Mouse (Mus musculus) forebrain, embryonic 16.5 days (tissue): ENCODE measurements around the gene Bnc2. TPM values are rescaled to one million over a fixed set of nuclear protein-coding genes. Genes with fewer than 3 reads are reported as not detected.

Source experiments
- ATAC-seq: fragments of 200-750 bp; cut with Nextera tagmentation; 2 replicates; pipeline ENCODE4 v1.8.0; 2017; ENCODE audit warnings: mild to moderate bottlenecking, moderate library complexity
- H3K27ac ChIP-seq: fragments of 300-500 bp; sonication (generic); 2 replicates; pipeline ENCODE4 v1.5.1; 2014; ENCODE audit warnings: low read length, control low read depth
- H3K27me3 ChIP-seq: fragments of 300-500 bp; sonication (generic); replicated peaks from 2 replicates; pipeline ENCODE4 v1.6.1; 2014; ENCODE audit warnings: low read length; ENCODE audit not compliant: control insufficient read depth, insufficient read depth
- H3K36me3 ChIP-seq: fragments of 300-500 bp; sonication (generic); 2 replicates; pipeline ENCODE4 v1.6.1; 2014; ENCODE audit not compliant: control insufficient read depth, insufficient read depth
- H3K4me1 ChIP-seq: fragments of 300-500 bp; sonication (generic); replicated peaks from 2 replicates; pipeline ENCODE4 v1.6.1; 2014; ENCODE audit warnings: low read length; ENCODE audit not compliant: control insufficient read depth, insufficient read depth
- H3K4me2 ChIP-seq: fragments of 300-500 bp; sonication (generic); 2 replicates; pipeline ENCODE4 v1.6.1; 2014; ENCODE audit warnings: mild to moderate bottlenecking, low read length, control low read depth
- H3K4me3 ChIP-seq: fragments of 300-500 bp; sonication (generic); replicated peaks from 2 replicates; pipeline ENCODE4 v1.5.1; 2014; ENCODE audit warnings: mild to moderate bottlenecking, low read length, control low read depth
- H3K9ac ChIP-seq: fragments of 300-500 bp; sonication (generic); replicated peaks from 2 replicates; pipeline ENCODE4 v1.6.1; 2014; ENCODE audit warnings: low read depth, low read length, control low read depth
- H3K9me3 ChIP-seq: fragments of 300-500 bp; sonication (generic); 2 replicates; pipeline ENCODE4 v1.6.1; 2016; ENCODE audit warnings: low read length; ENCODE audit not compliant: control insufficient read depth
- WGBS: fragments of 180-500 bp; shearing (Covaris S2); extraction: QIAGEN DNeasy Blood & Tissue Kit; methylation state at CpG from one replicate; pipeline ENCODE4 v1.1.7; 2014; 5-methylcytosine and 5-hydroxymethylcytosine counted together
- polyA plus RNA-seq: library from polyadenylated mRNA; unstranded; fragments of >200 nt; fragmentation: Nextera tagmentation; extraction: Ambion mirVana; gene quantifications from 2 replicates; pipeline ENCODE4 v1.2.1, GENCODE M21; 2015

Gene Bnc2
- polyA plus RNA-seq, 1 experiment from 2014 or later = 2.5 TPM

- 94% methylated on average over 3 of the region's 3 CpGs for WGBS
- no peak for ATAC-seq
- Histone ChIP-seq H3K9me3 (peaks cover 3% of the 10 kb centered on the region; the same call in 1 of the 2 replicates), H3K9ac (no peak overlapping the region), H3K4me2 (no peak overlapping the region), H3K4me3 (no peak overlapping the region), H3K27me3 (no peaks in the 10 kb centered on the region), H3K27ac (no peak overlapping the region), H3K4me1 (no peaks in the 10 kb centered on the region), H3K36me3 (no peaks in the 10 kb centered on the region)
Measured at GRCm38 (mm10) chr4:84302949-84303348, 372.1 kb downstream of the Bnc2 start.

GRCm38 (mm10) chr4:84285153-84285552 lies 389.9 kb downstream of the Bnc2 start:
- H3K4me3 ChIP-seq = no peak overlapping the region
- no peak overlapping the region for H3K4me2 ChIP-seq
- no peak for ATAC-seq
- no peak overlapping the region for H3K27ac ChIP-seq
- no peaks in the 10 kb centered on the region for H3K4me1 ChIP-seq
- H3K9me3 ChIP-seq = no peaks in the 10 kb centered on the region
- no peaks in the 10 kb centered on the region for H3K36me3 ChIP-seq
- no peak overlapping the region for H3K9ac ChIP-seq
- 71% methylated on average over 5 of the region's 5 CpGs for WGBS
- 0 out of 2 replicates have a peak, but pooled peaks cover 5% of the 10 kb centered on the region for H3K27me3 ChIP-seq

GRCm38 (mm10) chr4:84282651-84283050 lies 392.4 kb downstream of the Bnc2 start:
- Histone ChIP-seq H3K4me2 (no peak overlapping the region), H3K36me3 (no peaks in the 10 kb centered on the region), H3K27ac (no peak overlapping the region), H3K9me3 (no peaks in the 10 kb centered on the region), H3K27me3 (0 out of 2 replicates have a peak, but pooled peaks cover 3% of the 10 kb centered on the region), H3K4me1 (no peaks in the 10 kb centered on the region), H3K4me3 (no peak overlapping the region), H3K9ac (no peak overlapping the region)
- WGBS = 51% methylated on average over 2 of the region's 2 CpGs
- ATAC-seq = peak; percentile 72

GRCm38 (mm10) chr4:84278156-84278555 lies 396.9 kb downstream of the Bnc2 start:
- Histone ChIP-seq H3K9me3 (no peaks in the 10 kb centered on the region), H3K27me3 (no peaks in the 10 kb centered on the region), H3K36me3 (no peaks in the 10 kb centered on the region), H3K4me3 (no peak overlapping the region), H3K27ac (no peak overlapping the region), H3K4me1 (no peaks in the 10 kb centered on the region; the same call in 1 of the 2 replicates), H3K9ac (no peak overlapping the region), H3K4me2 (no peak overlapping the region)
- no peak for ATAC-seq
- 79% methylated on average over 6 of the region's 6 CpGs for WGBS

GRCm38 (mm10) chr4:84276081-84276480 lies 399.0 kb downstream of the Bnc2 start:
- no peak overlapping the region for H3K4me2 ChIP-seq
- no peak overlapping the region for H3K9ac ChIP-seq
- ATAC-seq = no peak
- no peaks in the 10 kb centered on the region for H3K9me3 ChIP-seq
- 82% methylated on average over 14 of the region's 14 CpGs for WGBS
- H3K4me3 ChIP-seq = no peak overlapping the region
- H3K4me1 ChIP-seq = no peaks in the 10 kb centered on the region; the same call in 1 of the 2 replicates
- H3K27me3 ChIP-seq = no peaks in the 10 kb centered on the region
- H3K27ac ChIP-seq = no peak overlapping the region
- H3K36me3 ChIP-seq = no peaks in the 10 kb centered on the region

GRCm38 (mm10) chr4:84274158-84274557 lies 400.9 kb downstream of the Bnc2 start:
- Histone ChIP-seq H3K9me3 (no peaks in the 10 kb centered on the region), H3K27me3 (no peaks in the 10 kb centered on the region), H3K4me1 (no peaks in the 10 kb centered on the region; the same call in 1 of the 2 replicates), H3K36me3 (no peaks in the 10 kb centered on the region), H3K4me3 (no peak overlapping the region), H3K9ac (no peak overlapping the region), H3K27ac (no peak overlapping the region), H3K4me2 (no peak overlapping the region)
- 18% methylated on average over 3 of the region's 3 CpGs for WGBS
- ATAC-seq = peak; percentile 70; the same call in 1 of the 2 replicates

GRCm38 (mm10) chr4:84272867-84273266 lies 402.2 kb downstream of the Bnc2 start:
- H3K9ac ChIP-seq = no peak overlapping the region
- 42% methylated on average over 2 of the region's 2 CpGs for WGBS

GRCm38 (mm10) chr4:84269845-84270244 lies 405.2 kb downstream of the Bnc2 start:
- H3K4me2 ChIP-seq = no peak overlapping the region
- no peak overlapping the region for H3K9ac ChIP-seq
- H3K36me3 ChIP-seq = no peaks in the 10 kb centered on the region
- H3K9me3 ChIP-seq = no peaks in the 10 kb centered on the region
- H3K4me1 ChIP-seq = peaks cover 2% of the 10 kb centered on the region; the same call in 1 of the 2 replicates
- no peak overlapping the region for H3K27ac ChIP-seq
- no peak overlapping the region for H3K4me3 ChIP-seq
- ATAC-seq = no peak
- H3K27me3 ChIP-seq = no peaks in the 10 kb centered on the region
- WGBS = 81% methylated on average over 6 of the region's 6 CpGs

More at GRCm38 (mm10) chr4:84272867-84273266, 402.2 kb downstream of the Bnc2 start:
- H3K9me3 ChIP-seq = no peaks in the 10 kb centered on the region
- H3K27ac ChIP-seq = no peak overlapping the region
- ATAC-seq = no peak
- H3K4me1 ChIP-seq = no peaks in the 10 kb centered on the region; the same call in 1 of the 2 replicates
- H3K27me3 ChIP-seq = no peaks in the 10 kb centered on the region
- no peaks in the 10 kb centered on the region for H3K36me3 ChIP-seq
- H3K4me3 ChIP-seq = no peak overlapping the region
- H3K4me2 ChIP-seq = no peak overlapping the region

- Histone ChIP-seq H3K27ac (no peak overlapping the region), H3K9me3 (no peaks in the 10 kb centered on the region), H3K4me1 (no peaks in the 10 kb centered on the region), H3K4me2 (no peak overlapping the region), H3K9ac (no peak overlapping the region), H3K27me3 (no peaks in the 10 kb centered on the region), H3K4me3 (no peak overlapping the region), H3K36me3 (no peaks in the 10 kb centered on the region)
- no peak for ATAC-seq
- WGBS = 91% methylated on average over 2 of the region's 2 CpGs
Measured at GRCm38 (mm10) chr4:84247356-84247755, 427.7 kb downstream of the Bnc2 start.

GRCm38 (mm10) chr4:84232346-84232745 lies 442.7 kb downstream of the Bnc2 start:
- no peaks in the 10 kb centered on the region for H3K36me3 ChIP-seq
- no peak overlapping the region for H3K9ac ChIP-seq
- H3K4me1 ChIP-seq = no peaks in the 10 kb centered on the region
- H3K27ac ChIP-seq = no peak overlapping the region
- 24% methylated on average over 7 of the region's 7 CpGs for WGBS
- no peaks in the 10 kb centered on the region for H3K27me3 ChIP-seq
- no peak overlapping the region for H3K4me3 ChIP-seq
- H3K4me2 ChIP-seq = no peak overlapping the region
- ATAC-seq = no peak
- no peaks in the 10 kb centered on the region for H3K9me3 ChIP-seq
